Mouse (Mus musculus) liver, adult 2 months (tissue): ENCODE data around the gene Dnali1.
A peak's percentile ranks its signal among the peaks of the same experiment; 100 is the strongest.

Experiments used
- CTCF ChIP-seq: fragments of 200-500 bp; IDR thresholded peaks from 2 replicates; pipeline ENCODE4 v1.5.1; 2011; ENCODE audit warnings: low read depth, low read length, control low read depth
- POLR2A ChIP-seq: fragments of 200-500 bp; IDR thresholded peaks from 2 replicates; pipeline ENCODE4 v1.6.1; 2011; ENCODE audit warnings: low read length, control low read depth; ENCODE audit not compliant: insufficient read depth; ENCODE audit errors: extremely low read depth

DNA sequence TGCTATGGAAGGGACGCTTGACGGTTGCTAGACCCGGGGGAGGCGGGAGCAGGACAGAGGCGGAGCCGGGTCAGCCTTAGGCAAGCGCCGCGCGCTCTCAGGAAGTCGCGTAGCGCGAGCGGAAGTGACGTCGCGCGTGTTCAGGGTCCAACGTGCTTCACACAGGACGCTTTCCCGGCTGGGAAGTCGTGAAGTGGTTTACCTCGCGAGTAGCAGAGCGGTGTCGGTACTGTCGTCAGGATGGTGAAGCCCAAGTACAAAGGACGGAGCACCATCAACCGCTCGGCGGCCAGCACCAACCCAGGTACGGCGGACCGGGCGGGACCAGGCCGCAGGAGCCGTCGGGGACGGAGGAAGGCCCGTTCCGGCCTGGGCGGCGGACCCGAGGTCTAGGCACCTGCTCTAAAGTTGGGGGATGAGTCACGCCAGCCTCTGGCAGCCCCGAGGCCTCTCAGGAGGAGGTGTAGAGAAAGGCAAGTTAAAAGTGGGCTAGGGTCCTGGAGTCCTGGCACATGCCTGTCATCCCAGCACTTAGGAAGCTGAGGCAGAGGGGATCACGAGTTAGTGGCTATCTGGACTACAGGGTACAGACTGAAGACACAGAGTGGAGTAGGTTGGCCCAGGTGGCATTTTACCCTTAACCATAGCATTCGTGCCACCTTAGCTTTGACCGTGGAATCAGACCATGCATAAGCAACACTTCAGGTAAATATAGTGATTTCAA is 35.5 kb downstream of the Dnali1 start:
- TF ChIP-seq CTCF = no peak
- TF ChIP-seq POLR2A = peak; percentile 70
